Mouse (Mus musculus): ENCODE measurements around the gene Smg6.

The Smg6 gene

GRCm38 (mm10) chr11:75051712-75052550 lies 126.3 kb downstream of the Smg6 start:
- no peak for DNase-seq

GRCm38 (mm10) chr11:75053020-75053419 lies 127.4 kb downstream of the Smg6 start:
- no peak for DNase-seq

- DNase-seq: no peak
Measured at GRCm38 (mm10) chr11:75053722-75054121, 128.1 kb downstream of the Smg6 start.

GRCm38 (mm10) chr11:75054184-75054877 lies 128.7 kb downstream of the Smg6 start:
- DNase-seq: no peak

GRCm38 (mm10) chr11:75054878-75055214 lies 129.2 kb downstream of the Smg6 start:
- no peak for DNase-seq

- no peak for DNase-seq
Measured at GRCm38 (mm10) chr11:75062650-75063049, 137.0 kb downstream of the Smg6 start.

- DNase-seq: no peak
Measured at GRCm38 (mm10) chr11:75064266-75064665, 138.6 kb downstream of the Smg6 start.

GRCm38 (mm10) chr11:75071352-75071751 lies 145.7 kb downstream of the Smg6 start:
- DNase-seq: no peak

- no peak for DNase-seq
Measured at GRCm38 (mm10) chr11:75072932-75073625, 147.5 kb downstream of the Smg6 start.

GRCm38 (mm10) chr11:75073696-75074095 lies 148.1 kb downstream of the Smg6 start:
- no peak for DNase-seq

- DNase-seq: no peak
Measured at GRCm38 (mm10) chr11:75074543-75074942, 148.9 kb downstream of the Smg6 start.

- DNase-seq: peak; percentile 24
Measured at GRCm38 (mm10) chr11:75078616-75079015, 153.0 kb downstream of the Smg6 start.

GRCm38 (mm10) chr11:75083031-75083430 lies 157.4 kb downstream of the Smg6 start:
- DNase-seq: no peak

- DNase-seq: no peak
Measured at GRCm38 (mm10) chr11:75092159-75092558, 166.5 kb downstream of the Smg6 start.

- DNase-seq: no peak
Measured at GRCm38 (mm10) chr11:75092656-75093055, 167.0 kb downstream of the Smg6 start.

- DNase-seq: no peak
Measured at GRCm38 (mm10) chr11:75094759-75095158, 169.1 kb downstream of the Smg6 start.

- DNase-seq: no peak
Measured at GRCm38 (mm10) chr11:75102763-75103339, 177.2 kb downstream of the Smg6 start.

- no peak for DNase-seq
Measured at GRCm38 (mm10) chr11:75106614-75107013, 181.0 kb downstream of the Smg6 start.

GRCm38 (mm10) chr11:75108909-75109308 lies 183.3 kb downstream of the Smg6 start:
- DNase-seq: no peak

- no peak for DNase-seq
Measured at GRCm38 (mm10) chr11:75116379-75116778, 190.8 kb downstream of the Smg6 start.

- no peak for DNase-seq
Measured at GRCm38 (mm10) chr11:75118141-75118540, 192.5 kb downstream of the Smg6 start.

- peak; percentile 44 for DNase-seq
Measured at GRCm38 (mm10) chr11:75119298-75119697, 193.7 kb downstream of the Smg6 start.

GRCm38 (mm10) chr11:75119841-75120240 lies 194.2 kb downstream of the Smg6 start:
- DNase-seq: no peak

All from cerebellum, adult 11 months (tissue).